Mouse (Mus musculus) MEL (cell line): ENCODE data around the gene Necap2. TPM values are rescaled to one million over a fixed set of nuclear protein-coding genes. Genes with fewer than 3 reads are reported as not detected.

Experiments used
- DNase-seq: peaks from one replicate; pipeline ENCODE4 v3.0.0; 2011; ENCODE audit warnings: low read depth, low spot score
- H3K27ac ChIP-seq: 2 replicates; pipeline ENCODE4 v1.5.1; 2012; ENCODE audit warnings: low read depth, mild to moderate bottlenecking, control low read depth, low read length, moderate library complexity; ENCODE audit not compliant: control insufficient read depth
- H3K27me3 ChIP-seq, 2 experiments: fragments of 150-350 bp in 1 of 2; sonication (generic) in 1 of 2; 2 replicates each; pipeline ENCODE4 v1.6.1; 2012; ENCODE audit warnings: low read length in 2 of 2, mild to moderate bottlenecking in 2 of 2, improper control_type of control experiment in 1 of 2, moderate library complexity in 1 of 2; ENCODE audit not compliant: insufficient read depth in 2 of 2, control insufficient read depth in 1 of 2
- H3K36me3 ChIP-seq, 2 experiments: 2 replicates each; pipeline ENCODE4 v1.6.1; 2012 to 2014; ENCODE audit warnings: low read length in 2 of 2, improper control_type of control experiment in 1 of 2, inconsistent platforms in 1 of 2, mild to moderate bottlenecking in 1 of 2; ENCODE audit not compliant: insufficient read depth in 2 of 2, control insufficient read depth in 1 of 2
- H3K4me1 ChIP-seq, 2 experiments: fragments of 150-350 bp in 1 of 2; sonication (generic) in 1 of 2; 2 replicates each; pipeline ENCODE4 v1.6.1; 2012; ENCODE audit warnings: low read length in 2 of 2, improper control_type of control experiment in 1 of 2, mild to moderate bottlenecking in 1 of 2; ENCODE audit not compliant: insufficient read depth in 2 of 2, control insufficient read depth in 1 of 2
- H3K4me3 ChIP-seq, 2 experiments: fragments of 150-350 bp in 1 of 2; sonication (generic) in 1 of 2; 2 replicates each; pipeline ENCODE4 v1.5.1; 2012; ENCODE audit warnings: low read depth in 2 of 2, low read length in 2 of 2, mild to moderate bottlenecking in 2 of 2, moderate library complexity in 2 of 2, control low read depth in 1 of 2, improper control_type of control experiment in 1 of 2; ENCODE audit not compliant: control insufficient read depth in 1 of 2, insufficient read depth in 1 of 2
- H3K79me2 ChIP-seq: 2 replicates; pipeline ENCODE4 v1.6.1; 2012; ENCODE audit warnings: mild to moderate bottlenecking, low read length, moderate library complexity; ENCODE audit not compliant: control insufficient read depth, poor library complexity, insufficient read depth
- H3K9ac ChIP-seq: 2 replicates; pipeline ENCODE4 v1.6.1; 2012; ENCODE audit warnings: low read depth, mild to moderate bottlenecking, control low read depth, low read length, moderate library complexity; ENCODE audit not compliant: control insufficient read depth, poor library complexity, severe bottlenecking
- H3K9me3 ChIP-seq: fragments of 150-350 bp; sonication (generic); replicated peaks from 2 replicates; pipeline ENCODE4 v1.6.1; 2012; ENCODE audit warnings: mild to moderate bottlenecking, low read length, improper control_type of control experiment, moderate library complexity; ENCODE audit not compliant: insufficient read depth
- BHLHE40 ChIP-seq: IDR thresholded peaks from 2 replicates; pipeline ENCODE4 v1.6.1; 2012; ENCODE audit warnings: low read depth, mild to moderate bottlenecking, inconsistent platforms, low read length, improper control_type of control experiment, borderline replicate concordance
- CHD1 ChIP-seq: IDR thresholded peaks from 2 replicates; pipeline ENCODE4 v1.6.1; 2012; ENCODE audit warnings: low read depth, mild to moderate bottlenecking, inconsistent platforms, low read length, improper control_type of control experiment
- CHD2 ChIP-seq: IDR thresholded peaks from 2 replicates; pipeline ENCODE4 v1.6.1; 2011; ENCODE audit warnings: low read length, improper control_type of control experiment
- ETS1 ChIP-seq: IDR thresholded peaks from 2 replicates; pipeline ENCODE4 v1.6.1; 2012; ENCODE audit warnings: low read depth, mild to moderate bottlenecking, inconsistent platforms, low read length, improper control_type of control experiment, moderate library complexity
- KAT2A ChIP-seq: conservative IDR thresholded peaks from 2 replicates; pipeline ENCODE4 v1.6.1; 2012; ENCODE audit warnings: low read depth, low read length, improper control_type of control experiment, inconsistent platforms
- MAFK ChIP-seq: IDR thresholded peaks from 2 replicates; pipeline ENCODE4 v1.6.1; 2011; ENCODE audit warnings: low read depth, mild to moderate bottlenecking, low read length, improper control_type of control experiment, borderline replicate concordance
- MAX ChIP-seq: IDR thresholded peaks from 2 replicates; pipeline ENCODE4 v1.6.1; 2011; ENCODE audit warnings: low read length, improper control_type of control experiment
- MAZ ChIP-seq: IDR thresholded peaks from 2 replicates; pipeline ENCODE4 v1.6.1; 2012; ENCODE audit warnings: low read depth, mild to moderate bottlenecking, inconsistent platforms, low read length, improper control_type of control experiment
- MEF2A ChIP-seq: IDR thresholded peaks from 2 replicates; pipeline ENCODE4 v1.6.1; 2014; ENCODE audit warnings: low read depth, mild to moderate bottlenecking, inconsistent platforms, low read length, improper control_type of control experiment; ENCODE audit not compliant: poor library complexity, insufficient replicate concordance, severe bottlenecking; ENCODE audit errors: extremely low read depth
- MYB ChIP-seq: IDR thresholded peaks from 2 replicates; pipeline ENCODE4 v1.6.1; 2011; ENCODE audit warnings: mild to moderate bottlenecking, low read depth, low read length, improper control_type of control experiment
- MYC ChIP-seq: IDR thresholded peaks from 2 replicates; pipeline ENCODE4 v1.6.1; 2011; ENCODE audit warnings: low read depth, mild to moderate bottlenecking, low read length, improper control_type of control experiment, moderate library complexity
- NELFE ChIP-seq: IDR thresholded peaks from 2 replicates; pipeline ENCODE4 v1.6.1; 2011; ENCODE audit warnings: low read depth, low read length, improper control_type of control experiment
- NRF1 ChIP-seq: IDR thresholded peaks from 2 replicates; pipeline ENCODE4 v1.6.1; 2014; ENCODE audit warnings: low read depth, mild to moderate bottlenecking, inconsistent platforms, low read length, improper control_type of control experiment, moderate library complexity; ENCODE audit not compliant: poor library complexity, insufficient read depth, severe bottlenecking
- POLR2AphosphoS5 ChIP-seq: IDR thresholded peaks from 2 replicates; pipeline ENCODE4 v1.6.1; 2012; ENCODE audit warnings: low read depth, borderline replicate concordance, mild to moderate bottlenecking, inconsistent platforms, low read length, moderate library complexity, mixed read lengths
- RCOR1 ChIP-seq: IDR thresholded peaks from 2 replicates; pipeline ENCODE4 v1.6.1; 2012; ENCODE audit warnings: low read depth, mild to moderate bottlenecking, inconsistent platforms, low read length, improper control_type of control experiment
- SIN3A ChIP-seq: IDR thresholded peaks from 2 replicates; pipeline ENCODE4 v1.6.1; 2012; ENCODE audit warnings: low read length, improper control_type of control experiment, inconsistent platforms
- SMC3 ChIP-seq: IDR thresholded peaks from 2 replicates; pipeline ENCODE4 v1.6.1; 2011; ENCODE audit warnings: low read depth, low read length, improper control_type of control experiment
- TCF12 ChIP-seq: IDR thresholded peaks from 2 replicates; pipeline ENCODE4 v1.6.1; 2014; ENCODE audit warnings: low read depth, mild to moderate bottlenecking, inconsistent platforms, low read length, improper control_type of control experiment, moderate library complexity
- USF2 ChIP-seq, 2 experiments: IDR thresholded peaks; 2 replicates each; pipeline ENCODE4 v1.6.1; 2011 to 2012; ENCODE audit warnings: improper control_type of control experiment in 2 of 2, low read length in 2 of 2, borderline replicate concordance in 1 of 2, inconsistent platforms in 1 of 2, low read depth in 1 of 2, mild to moderate bottlenecking in 1 of 2; ENCODE audit not compliant: insufficient read depth in 1 of 2
- ZNF384 ChIP-seq: IDR thresholded peaks from 2 replicates; pipeline ENCODE4 v1.6.1; 2012; ENCODE audit warnings: low read depth, mild to moderate bottlenecking, inconsistent platforms, low read length, improper control_type of control experiment
- polyA plus RNA-seq, 2 experiments: library from polyadenylated mRNA; stranded (reverse) in 1 of 2; unstranded in 1 of 2; fragments of >175 nt in 1 of 2; fragments of >200 nt in 1 of 2; gene quantifications; 2 replicates each; pipeline versions ENCODE4 v1.2.1 to v1.2.4; 2012; ENCODE audit warnings: low replicate concordance in 2 of 2, low read depth in 1 of 2; ENCODE audit not compliant: insufficient read length in 2 of 2, insufficient read depth in 1 of 2, missing spikeins in 1 of 2
- total RNA-seq: library from RNA; depleted of rRNA; stranded (reverse); fragments of 300-350 nt; gene quantifications from 2 replicates; pipeline ENCODE4 v1.2.3, GENCODE M21; 2012

Necap2 gene
- total and polyA plus RNA-seq, 3 experiments: 57.4 to 75.6 TPM; not detected in 1

GRCm38 (mm10) chr4:141068655-141069054 lies 9.5 kb downstream of the Necap2 start (continued):
- no peak for TF ChIP-seq ETS1
- 0 out of 2 replicates have a peak, but pooled peaks have one; percentile 34 for TF ChIP-seq MAFK

GRCm38 (mm10) chr4:141067516-141068046 lies 10.6 kb downstream of the Necap2 start:
- no peaks in the 10 kb centered on the region for H3K27me3 ChIP-seq
- no peak for DNase-seq
- H3K4me1 ChIP-seq: peaks cover 0 to 12% of the 10 kb centered on the region in 2 experiments; a peak in 2 of 4 replicates
- TF ChIP-seq NRF1 (no peak), MYB (no peak)
- no peaks in the 10 kb centered on the region for H3K9me3 ChIP-seq
- peaks cover 0 to 6% of the 10 kb centered on the region in 2 experiments; a peak in 2 of 4 replicates for H3K36me3 ChIP-seq
- no peak overlapping the region for H3K27ac ChIP-seq
- no peak overlapping the region for H3K9ac ChIP-seq
- H3K79me2 ChIP-seq: no peaks in the 10 kb centered on the region
- H3K4me3 ChIP-seq: no peak overlapping the region

- no peak overlapping the region for H3K4me3 ChIP-seq
- no peak overlapping the region for H3K27ac ChIP-seq
- TF ChIP-seq BHLHE40 (no peak), MEF2A (no peak), USF2 (IDR thresholded peaks at IDR 0.05; ENCODE audit: borderline replicate concordance in 1 of 2, insufficient read depth in 1 of 2, low read depth in 1 of 2, low read length in 2 of 2) (no peak), RCOR1 (no peak), MAZ (no peak), MYC (no peak), ZNF384 (no peak), SMC3 (no peak), CHD2 (no peak), SIN3A (no peak), KAT2A (no peak), TCF12 (no peak), MYB (no peak), CHD1 (no peak), POLR2AphosphoS5 (no peak), NELFE (no peak), MAX (no peak)
- no peak for DNase-seq
- peaks cover 0 to 6% of the 10 kb centered on the region in 2 experiments; a peak in 2 of 4 replicates for H3K36me3 ChIP-seq
- H3K79me2 ChIP-seq: no peaks in the 10 kb centered on the region
- H3K4me1 ChIP-seq: peaks cover 0 to 12% of the 10 kb centered on the region in 2 experiments; a peak in 2 of 4 replicates
- no peak overlapping the region for H3K9ac ChIP-seq
- H3K9me3 ChIP-seq: no peaks in the 10 kb centered on the region
- no peaks in the 10 kb centered on the region for H3K27me3 ChIP-seq
These were observed 11.2 kb downstream of the Necap2 start for GRCm38 (mm10) chr4:141066709-141067515.
